Mouse (Mus musculus) forebrain, embryonic 10.5 days (tissue): ENCODE data around the gene Ttll10. TPM values are rescaled to one million over a fixed set of nuclear protein-coding genes. Genes with fewer than 3 reads are reported as not detected.

ENCODE experiments used
- DNase-seq: peaks from one replicate; pipeline ENCODE4 v3.0.0-alpha.2; 2017; ENCODE audit warnings: low spot score; ENCODE audit errors: extremely low spot score
- H3K27ac ChIP-seq: fragments of 300-500 bp; sonication (generic); 2 replicates; pipeline ENCODE4 v1.5.1; 2016; ENCODE audit warnings: mild to moderate bottlenecking
- H3K27me3 ChIP-seq: fragments of 300-500 bp; sonication (generic); 2 replicates; pipeline ENCODE4 v1.6.1; 2016; ENCODE audit warnings: mild to moderate bottlenecking; ENCODE audit not compliant: poor library complexity, severe bottlenecking
- H3K36me3 ChIP-seq: fragments of 300-500 bp; sonication (generic); replicated peaks from 2 replicates; pipeline ENCODE4 v1.6.1; 2016; ENCODE audit warnings: mild to moderate bottlenecking, moderate library complexity
- H3K4me1 ChIP-seq: fragments of 300-500 bp; sonication (generic); 2 replicates; pipeline ENCODE4 v1.6.1; 2016
- H3K4me3 ChIP-seq: fragments of 300-500 bp; sonication (generic); 2 replicates; pipeline ENCODE4 v1.5.1; 2016; ENCODE audit warnings: mild to moderate bottlenecking, moderate library complexity
- H3K9me3 ChIP-seq: fragments of 300-500 bp; sonication (generic); 2 replicates; pipeline ENCODE4 v1.6.1; 2016; ENCODE audit warnings: mild to moderate bottlenecking, moderate library complexity
- WGBS: fragments of 180-500 bp; shearing (Covaris S2); methylation state at CpG from one replicate; pipeline ENCODE4 v1.1.7; 2016; 5-methylcytosine and 5-hydroxymethylcytosine counted together
- microRNA counts: library from miRNA; unstranded; fragments of <30 nt; microRNA quantifications from one replicate; lab custom pipeline; 2017
- microRNA-seq: library from miRNA; unstranded; fragments of <30 nt; microRNA quantifications from one replicate; pipeline ENCODE4, GENCODE M21; 2017
- polyA plus RNA-seq: library from polyadenylated mRNA; unstranded; fragments of >200 nt; fragmentation: Nextera tagmentation; extraction: Ambion mirVana; gene quantifications from 2 replicates; pipeline ENCODE4 v1.2.1, GENCODE M21; 2016

Ttll10 gene
- polyA plus RNA-seq, 1 experiment from 2014 or later: 0.41 TPM

DNA sequence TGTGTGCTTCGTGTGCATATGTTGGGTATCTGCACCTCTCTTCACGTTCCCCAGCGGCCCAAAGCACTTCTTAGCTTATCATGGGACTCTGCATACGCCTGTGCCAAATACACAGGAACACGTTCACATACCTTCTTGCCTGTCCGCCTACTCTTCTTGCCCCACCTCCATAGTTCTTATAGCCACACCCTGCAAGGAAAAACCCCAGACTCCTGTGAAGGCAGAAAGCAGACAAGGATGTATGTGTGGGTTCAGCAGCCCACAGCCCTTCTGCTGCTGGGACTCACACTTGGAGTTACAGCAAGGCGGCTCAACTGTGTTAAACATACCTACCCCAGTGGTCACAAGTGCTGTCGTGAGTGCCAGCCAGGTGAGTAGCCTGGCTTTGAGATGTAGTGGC is 45.6 kb downstream of the Ttll10 start, which contains the start of gene Tnfrsf4:
Tnfrsf4 (plus strand) TSS at position 207 of the 400 bp plus-strand sequence.
- Histone ChIP-seq H3K4me3 (no peak within 1 kb of the TSS), H3K27me3 (no peaks in the 10 kb centered on the region), H3K4me1 (no peaks in the 10 kb centered on the region), H3K36me3 (peaks cover 73% of the 10 kb centered on the region), H3K9me3 (no peaks in the 10 kb centered on the region), H3K27ac (no peak within 1 kb of the TSS)
- 86% methylated on average over 8 of the region's 8 CpGs for WGBS
- no peak for DNase-seq

DNA sequence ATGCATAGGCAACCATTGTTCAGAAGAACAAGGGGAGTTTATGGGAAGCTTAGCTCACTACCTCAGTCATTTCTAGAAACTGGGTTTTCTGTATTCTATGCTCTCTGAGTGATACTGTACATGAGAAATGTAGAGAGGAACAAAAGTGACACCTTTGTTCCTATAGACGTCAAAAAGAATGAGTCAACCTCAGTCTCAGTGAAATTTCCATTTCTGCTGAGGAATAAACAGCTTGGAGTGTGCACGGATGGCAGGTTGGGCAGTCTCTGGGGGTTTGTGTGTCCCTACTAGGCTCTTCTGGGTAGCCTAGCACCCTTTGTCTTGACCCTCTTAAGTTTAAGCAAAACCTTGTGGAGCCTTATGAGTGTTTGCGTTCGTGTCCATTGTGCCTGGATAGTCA is 50.8 kb downstream of the Ttll10 start:
- WGBS: 93% methylated on average over 4 of the region's 4 CpGs
- peaks cover 97% of the 10 kb centered on the region for H3K36me3 ChIP-seq

DNA sequence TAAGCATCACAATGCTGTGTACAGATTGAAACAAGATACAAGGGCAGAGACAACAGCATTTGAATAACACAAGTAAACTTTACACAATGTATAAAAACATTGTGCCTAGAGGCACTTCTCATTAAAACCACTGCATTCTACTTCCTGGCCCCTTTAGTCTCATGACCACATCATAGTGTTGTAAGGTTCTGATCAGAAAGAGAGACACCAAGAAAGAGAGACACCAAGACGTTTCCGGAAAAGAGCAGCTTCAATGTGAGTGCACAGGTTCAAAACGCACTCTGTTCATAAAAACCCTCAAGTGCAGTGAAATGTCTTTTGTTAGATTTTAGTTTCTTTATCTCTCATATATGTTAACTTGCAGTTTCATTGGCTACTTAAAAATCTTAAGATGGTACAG is 55.1 kb downstream of the Ttll10 start:
- H3K4me3 ChIP-seq: no peak overlapping the region
- H3K36me3 ChIP-seq: peaks cover 96% of the 10 kb centered on the region
- 90% methylated on average over 3 of the region's 3 CpGs for WGBS
- H3K27me3 ChIP-seq: no peaks in the 10 kb centered on the region
- no peak for DNase-seq
- H3K9me3 ChIP-seq: no peaks in the 10 kb centered on the region
- H3K27ac ChIP-seq: no peak overlapping the region
- no peaks in the 10 kb centered on the region for H3K4me1 ChIP-seq

More for the DNA sequence above, 50.8 kb downstream of the Ttll10 start:
- Histone ChIP-seq H3K9me3 (no peaks in the 10 kb centered on the region), H3K4me1 (no peaks in the 10 kb centered on the region), H3K27me3 (no peaks in the 10 kb centered on the region), H3K27ac (no peak overlapping the region), H3K4me3 (no peak overlapping the region)
- DNase-seq: no peak

DNA sequence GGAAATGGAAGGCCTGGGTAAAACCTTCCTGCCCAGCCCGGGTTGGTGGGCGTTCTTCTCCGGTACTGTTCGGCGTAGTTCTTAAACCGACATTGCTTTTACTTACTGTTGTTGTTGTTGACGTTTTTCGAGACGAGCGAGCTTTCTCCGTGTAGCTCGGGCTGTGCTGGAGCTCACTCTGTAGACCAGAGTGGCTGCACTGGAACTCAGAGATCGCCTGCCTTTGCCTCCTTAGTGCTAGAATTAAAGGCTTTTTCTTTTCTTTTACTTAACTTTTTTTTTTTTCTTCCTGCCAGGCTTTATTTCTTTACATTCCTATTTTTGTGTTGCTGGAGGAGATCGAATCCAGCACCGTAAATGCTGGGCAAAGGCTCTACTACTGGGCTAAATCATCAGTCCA is 65.6 kb downstream of the Ttll10 start:
- Histone ChIP-seq H3K9me3 (peaks cover 8% of the 10 kb centered on the region; the same call in 1 of the 2 replicates), H3K36me3 (peaks cover 53% of the 10 kb centered on the region), H3K4me1 (peaks cover 26% of the 10 kb centered on the region), H3K4me3 (peak overlapping the region; percentile 71), H3K27ac (peak overlapping the region; percentile 95), H3K27me3 (no peaks in the 10 kb centered on the region)
- no peak for DNase-seq
- WGBS: 7% methylated on average over 15 of the region's 15 CpGs

DNA sequence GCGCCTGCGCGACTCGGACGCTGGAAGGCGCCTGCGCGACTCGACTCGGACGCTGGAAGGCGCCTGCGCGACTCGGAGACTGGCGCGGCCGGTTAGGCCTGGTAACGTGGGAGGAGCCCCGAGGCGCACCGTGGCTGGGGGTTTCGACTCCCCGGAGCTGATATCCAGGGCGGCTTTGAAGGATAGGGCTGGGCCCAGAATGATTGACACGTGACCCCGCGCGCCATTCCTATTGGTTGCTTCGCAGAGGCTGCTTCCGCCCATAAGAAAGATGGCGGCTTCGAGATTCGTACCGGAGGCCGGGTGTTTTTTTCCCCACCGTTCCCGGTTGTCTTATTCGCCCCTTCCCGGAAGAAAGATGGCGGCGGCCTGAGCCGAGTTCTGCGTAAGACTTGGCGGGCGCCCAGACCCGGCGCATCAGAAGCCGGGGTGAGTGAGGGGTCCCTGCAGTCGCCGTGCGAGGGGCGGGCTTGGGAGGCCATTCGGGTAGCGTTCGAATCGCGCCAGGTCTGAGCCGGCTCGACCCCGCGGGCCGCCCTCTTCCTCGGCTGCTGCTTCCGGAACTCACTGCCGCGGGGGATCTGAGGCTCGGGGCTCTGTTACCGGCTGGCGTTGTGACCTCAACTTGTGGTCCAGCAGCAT is 66.2 kb downstream of the Ttll10 start:
- WGBS: under 1% methylated on average over 70 of the region's 70 CpGs
- Histone ChIP-seq H3K4me1 (peaks cover 26% of the 10 kb centered on the region), H3K36me3 (peaks cover 47% of the 10 kb centered on the region), H3K27me3 (no peaks in the 10 kb centered on the region), H3K9me3 (peaks cover 8% of the 10 kb centered on the region; the same call in 1 of the 2 replicates), H3K4me3 (peak overlapping the region; percentile 71), H3K27ac (peak overlapping the region; percentile 95)
- peak; percentile 96 for DNase-seq

DNA sequence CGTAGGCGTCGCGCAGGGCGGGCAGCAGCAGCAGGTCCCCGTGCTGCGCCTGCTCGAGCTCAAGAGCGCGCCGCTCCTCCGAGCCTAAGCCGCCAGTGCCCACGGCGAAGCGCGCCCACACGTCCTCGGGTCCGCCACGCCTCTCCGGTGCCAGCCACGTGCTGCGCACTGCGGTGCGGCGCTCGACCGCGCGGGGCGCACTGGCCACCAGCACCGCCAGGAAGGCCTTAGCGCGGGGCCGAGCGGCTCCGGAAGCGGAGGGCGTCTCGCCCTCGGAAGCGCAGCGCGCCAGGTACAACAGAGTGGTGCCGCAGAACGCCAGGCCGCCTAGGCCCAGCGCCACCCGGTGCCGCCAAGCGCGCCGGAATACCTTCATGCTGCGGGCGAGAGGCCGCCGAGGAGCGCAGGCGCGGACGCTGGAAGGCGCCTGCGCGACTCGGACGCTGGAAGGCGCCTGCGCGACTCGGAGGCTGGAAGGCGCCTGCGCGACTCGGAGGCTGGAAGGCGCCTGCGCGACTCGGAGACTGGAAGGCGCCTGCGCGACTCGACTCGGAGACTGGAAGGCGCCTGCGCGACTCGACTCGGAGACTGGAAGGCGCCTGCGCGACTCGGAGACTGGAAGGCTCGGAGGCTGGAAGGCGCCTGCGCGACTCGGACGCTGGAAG is 66.8 kb downstream of the Ttll10 start, which contains the start of the genes B3galt6 and Sdf4:
B3galt6 (minus strand) TSS at position 409 of the 665 bp plus-strand sequence.
Sdf4 (plus strand) TSS at position 632 of the 665 bp plus-strand sequence.
- under 1% methylated on average over 99 of the region's 99 CpGs for WGBS
- peak; percentile 85 for DNase-seq

DNA sequence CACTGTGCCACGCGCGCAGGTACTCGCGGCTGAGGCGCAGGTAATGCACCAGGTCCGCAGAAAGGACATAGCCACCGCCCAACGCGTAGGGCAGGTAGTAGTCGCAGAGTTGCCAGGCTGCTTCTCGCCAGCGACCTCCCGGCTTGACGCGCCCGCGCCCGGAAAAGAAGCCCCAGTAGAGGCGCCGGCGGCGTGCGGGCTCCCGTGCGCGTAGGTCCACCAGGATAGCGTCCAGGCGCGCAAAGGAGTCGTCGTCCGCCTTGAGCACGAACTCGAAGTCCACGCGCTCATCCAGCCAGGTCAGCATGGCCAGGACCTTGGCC is 67.3 kb downstream of the Ttll10 start:
- Histone ChIP-seq H3K36me3 (peaks cover 35% of the 10 kb centered on the region), H3K27me3 (no peaks in the 10 kb centered on the region), H3K9me3 (peaks cover 8% of the 10 kb centered on the region; the same call in 1 of the 2 replicates), H3K27ac (peak overlapping the region; percentile 95), H3K4me3 (peak overlapping the region; percentile 71), H3K4me1 (peaks cover 26% of the 10 kb centered on the region)
- WGBS: 30% methylated on average over 37 of the region's 37 CpGs
- DNase-seq: no peak

More for the DNA sequence above, 66.8 kb downstream of the Ttll10 start, which contains the start of the genes B3galt6 and Sdf4:
- peaks cover 40% of the 10 kb centered on the region for H3K36me3 ChIP-seq
- peak within 1 kb of the TSS; percentile 71 for H3K4me3 ChIP-seq
- peak within 1 kb of the TSS; percentile 95 for H3K27ac ChIP-seq
- H3K4me1 ChIP-seq: peaks cover 26% of the 10 kb centered on the region
- H3K27me3 ChIP-seq: no peaks in the 10 kb centered on the region
- H3K9me3 ChIP-seq: peaks cover 8% of the 10 kb centered on the region; the same call in 1 of the 2 replicates

GRCm38 (mm10) chr4:155991211-155991907 is 67.9 kb downstream of the Ttll10 start:
- WGBS: 91% methylated on average over 22 of the region's 22 CpGs
- Histone ChIP-seq H3K9me3 (peaks cover 8% of the 10 kb centered on the region; the same call in 1 of the 2 replicates), H3K36me3 (peaks cover 30% of the 10 kb centered on the region), H3K4me1 (peaks cover 26% of the 10 kb centered on the region), H3K27me3 (no peaks in the 10 kb centered on the region), H3K4me3 (peak overlapping the region; percentile 71), H3K27ac (peak overlapping the region; percentile 95)
- peak; percentile 21 for DNase-seq

MicroRNAs within 50 kb of the gene (microRNA counts, 519-probe panel; counts per million panel counts)
- microRNA mmu-miR-200a (lab: Ali Mortazavi, UCI) (341 counts per million, percentile 65 among the panel's probes with 10 or more counts), microRNA mmu-miR-200b (lab: Ali Mortazavi, UCI) (4,836 counts per million, percentile 83 among the panel's probes with 10 or more counts), microRNA mmu-miR-429 (lab: Ali Mortazavi, UCI) (4,901 counts per million, percentile 83 among the panel's probes with 10 or more counts)

Small RNA genes lying within 50 kb of the gene (microRNA-seq; reads per million reads assigned to microRNA genes)
- 350 reads per million, percentile 62 among the genes with 10 or more reads in this experiment for gene Mir200a
- 908 reads per million, percentile 74 among the genes with 10 or more reads in this experiment for gene Mir200b
- gene Mir429: 2,848 reads per million, percentile 85 among the genes with 10 or more reads in this experiment

Other genes starting within 250 kb of the Ttll10 start
- gene Ccnl2, start 246.9 kb downstream of the Ttll10 start, polyA plus RNA-seq: 166 and 168 TPM in 2 replicates
- gene Aurkaip1, start 228.1 kb downstream of the Ttll10 start, polyA plus RNA-seq: 165 and 172 TPM in 2 replicates
- 37.6 and 39.4 TPM in 2 replicates for gene Mxra8, start 219.7 kb downstream of the Ttll10 start, polyA plus RNA-seq
- gene Dvl1, start 212.0 kb downstream of the Ttll10 start, polyA plus RNA-seq: 4.6 and 5.3 TPM in 2 replicates
- gene Tas1r3, start 196.1 kb downstream of the Ttll10 start, polyA plus RNA-seq: 0.12 and 0.33 TPM in 2 replicates
- gene Cptp, start 190.0 kb downstream of the Ttll10 start, polyA plus RNA-seq: 21.2 and 24.0 TPM in 2 replicates
- 120 and 121 TPM in 2 replicates for gene Ints11, start 189.9 kb downstream of the Ttll10 start, polyA plus RNA-seq
- gene Pusl1, start 167.6 kb downstream of the Ttll10 start, polyA plus RNA-seq: 54.5 and 56.3 TPM in 2 replicates
- 24.3 and 24.5 TPM in 2 replicates for gene Acap3, start 167.6 kb downstream of the Ttll10 start, polyA plus RNA-seq
- 144 and 150 TPM in 2 replicates for gene Ube2j2, start 115.6 kb downstream of the Ttll10 start, polyA plus RNA-seq
- 18.4 and 20.9 TPM in 2 replicates for gene C1qtnf12, start 97.1 kb downstream of the Ttll10 start, polyA plus RNA-seq
- gene B3galt6, start 66.8 kb downstream of the Ttll10 start, polyA plus RNA-seq: 12.7 and 14.0 TPM in 2 replicates
- 134 and 135 TPM in 2 replicates for gene Sdf4, start 66.5 kb downstream of the Ttll10 start, polyA plus RNA-seq
- gene Tnfrsf4, start 45.6 kb downstream of the Ttll10 start, polyA plus RNA-seq: 0.72 and 1.1 TPM in 2 replicates
- gene Tnfrsf18, start 33.2 kb downstream of the Ttll10 start, polyA plus RNA-seq: 0.72 and 1.1 TPM in 2 replicates
- 81.2 and 86.9 TPM in 2 replicates for gene 9430015G10Rik, start 50.6 kb upstream of the Ttll10 start, polyA plus RNA-seq
- 0.87 and 1.1 TPM in 2 replicates for gene Rnf223, start 71.1 kb upstream of the Ttll10 start, polyA plus RNA-seq
- gene Agrn, start 138.1 kb upstream of the Ttll10 start, polyA plus RNA-seq: 58.3 and 62.0 TPM in 2 replicates
- gene Isg15, start 141.4 kb upstream of the Ttll10 start, polyA plus RNA-seq: 0.38 and 0.43 TPM in 2 replicates
- gene AW011738, start 143.9 kb upstream of the Ttll10 start, polyA plus RNA-seq: 3.9 and 4.4 TPM in 2 replicates
- 1.1 TPM in 2 replicates for gene Perm1, start 156.5 kb upstream of the Ttll10 start, polyA plus RNA-seq
- 21.9 and 23.1 TPM in 2 replicates for gene Plekhn1, start 175.4 kb upstream of the Ttll10 start, polyA plus RNA-seq
- gene Noc2l, start 176.6 kb upstream of the Ttll10 start, polyA plus RNA-seq: 122 and 124 TPM in 2 replicates
- 0.42 and 0.78 TPM in 2 replicates for gene Samd11, start 196.2 kb upstream of the Ttll10 start, polyA plus RNA-seq